Mouse (Mus musculus) neural tube, embryonic 10.5 days (tissue): Measurements from ENCODE around the gene Ctnnd2.
"Not testable (repeated sequence)": the region's sequence is repeated elsewhere in the genome, so short reads cannot be mapped to it uniquely, and the experiment has no call there.

ENCODE experiments used
- DNase-seq: peaks from one replicate; pipeline ENCODE4 v3.0.0-alpha.2; 2017; ENCODE audit warnings: low spot score; ENCODE audit errors: extremely low spot score

The Ctnnd2 gene

DNA sequence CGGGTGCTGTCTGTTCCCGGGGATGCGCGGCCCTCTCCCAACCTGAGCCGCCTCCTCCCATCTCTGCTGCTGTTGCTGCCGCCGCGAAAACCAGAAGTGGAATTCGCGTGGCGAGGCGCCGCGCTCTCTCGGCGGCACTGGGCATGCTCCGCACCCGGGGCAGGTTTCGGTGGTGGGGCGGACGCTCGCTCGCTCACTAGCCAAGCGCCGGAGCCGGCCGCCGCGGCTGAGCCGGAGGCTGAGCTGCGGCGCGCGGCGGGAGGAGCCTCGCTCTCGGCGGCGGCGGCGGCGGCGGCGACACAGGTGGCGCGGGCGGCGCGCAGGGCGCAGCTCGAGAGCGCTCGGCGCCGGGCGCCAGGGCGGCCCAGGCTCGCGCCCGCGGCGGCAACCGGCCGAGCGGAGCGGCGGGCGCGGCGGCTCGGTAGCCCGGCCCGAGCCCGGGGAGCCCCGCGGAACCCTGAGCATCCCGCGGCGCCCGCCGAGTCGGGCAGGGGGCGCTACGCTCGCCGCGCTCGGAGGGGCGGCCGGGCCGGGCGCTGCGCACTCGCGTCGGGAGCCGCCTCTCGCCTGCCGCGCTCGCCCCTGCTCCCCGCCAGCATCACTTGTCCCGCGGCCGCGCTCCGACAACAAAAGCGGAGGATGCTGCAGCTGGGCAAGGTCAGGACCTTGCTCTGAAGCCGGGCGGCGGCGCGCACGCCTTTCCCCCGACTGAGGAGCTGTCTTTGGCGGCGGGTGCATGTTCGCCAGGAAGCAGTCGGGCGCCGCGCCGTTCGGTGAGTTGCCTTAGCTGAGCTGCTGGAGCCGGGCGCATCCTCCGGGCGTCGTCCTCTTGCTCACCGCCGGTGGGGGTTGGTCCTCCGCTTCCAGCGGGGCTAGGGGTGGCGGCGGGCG is at the start of gene Ctnnd2:
TSS of gene Ctnnd2 (plus strand) at position 203 of the 891 bp plus-strand sequence.
- peak; percentile 84 for DNase-seq

DNA sequence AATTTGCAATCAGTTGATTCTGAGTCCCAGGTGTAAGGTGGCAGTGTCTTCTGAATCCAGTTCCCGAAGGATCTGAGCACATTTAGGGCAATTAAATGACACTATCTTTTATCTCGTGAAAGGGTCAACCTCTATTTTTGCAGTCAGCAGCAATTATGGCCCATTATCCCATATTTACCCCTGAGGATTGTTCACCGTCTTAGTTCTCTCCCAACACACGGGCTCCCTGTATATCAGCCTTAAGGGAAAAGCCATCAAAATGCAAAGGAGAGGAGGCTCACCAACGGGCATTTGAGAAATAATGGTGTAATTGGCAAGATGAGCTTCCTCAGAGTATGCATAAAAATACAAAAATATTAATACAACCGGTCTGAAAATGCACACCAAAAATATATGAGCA is 41.7 kb upstream of the Ctnnd2 start:
- no peak for DNase-seq

DNA sequence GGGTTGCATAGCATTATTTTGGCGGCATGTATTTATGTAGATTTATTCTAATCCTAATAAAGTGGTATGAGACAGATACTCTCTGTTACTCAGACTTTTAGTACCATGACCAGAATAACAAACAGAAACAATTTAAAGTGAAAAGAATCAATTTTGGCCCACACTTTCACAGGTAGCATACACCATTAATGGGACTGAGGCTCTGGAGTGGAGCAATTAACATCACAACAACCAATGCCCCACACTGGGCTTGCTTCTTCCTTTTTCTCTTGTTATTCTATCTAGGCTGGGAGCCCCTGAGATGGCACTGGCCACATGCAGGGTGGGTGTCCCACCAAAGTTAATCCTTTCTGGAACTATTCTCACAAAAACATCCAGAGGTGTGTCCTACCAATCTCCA is 32.8 kb upstream of the Ctnnd2 start:
- DNase-seq, result not testable (repeated sequence)

DNA sequence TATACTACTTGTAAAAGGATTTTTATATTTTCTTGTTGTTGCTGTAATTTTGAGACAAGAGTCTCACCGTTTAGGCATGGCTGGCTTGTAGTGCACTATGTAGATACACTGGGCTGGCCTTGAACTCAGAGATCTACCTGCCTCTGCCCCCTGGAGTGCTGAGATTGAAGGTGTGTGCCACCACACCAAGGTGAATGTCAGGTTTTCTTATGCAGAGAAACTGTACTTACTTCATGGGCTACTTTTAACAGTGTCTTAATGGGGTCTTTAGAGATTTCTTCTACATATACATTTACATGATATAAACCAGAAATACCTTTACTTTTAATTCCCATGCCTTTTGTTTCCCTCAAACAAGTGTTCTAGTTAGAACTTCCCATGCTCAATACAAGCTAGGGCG is 27.0 kb upstream of the Ctnnd2 start:
- no peak for DNase-seq

DNA sequence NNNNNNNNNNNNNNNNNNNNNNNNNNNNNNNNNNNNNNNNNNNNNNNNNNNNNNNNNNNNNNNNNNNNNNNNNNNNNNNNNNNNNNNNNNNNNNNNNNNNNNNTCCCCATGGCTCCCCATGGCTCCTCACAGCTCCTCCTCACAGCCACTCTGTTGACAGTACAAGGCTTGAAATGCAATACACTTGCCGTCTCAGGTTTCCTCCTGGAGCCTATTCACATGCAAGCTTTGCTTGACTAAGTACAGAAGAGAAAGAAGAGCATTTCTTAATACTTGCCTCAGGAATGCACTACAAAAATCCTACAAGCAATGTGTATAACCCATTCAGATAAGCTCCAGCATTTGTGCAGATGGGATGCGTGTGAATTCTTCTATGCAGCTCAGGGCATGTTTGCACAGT is 20.2 kb upstream of the Ctnnd2 start:
- no peak for DNase-seq

DNA sequence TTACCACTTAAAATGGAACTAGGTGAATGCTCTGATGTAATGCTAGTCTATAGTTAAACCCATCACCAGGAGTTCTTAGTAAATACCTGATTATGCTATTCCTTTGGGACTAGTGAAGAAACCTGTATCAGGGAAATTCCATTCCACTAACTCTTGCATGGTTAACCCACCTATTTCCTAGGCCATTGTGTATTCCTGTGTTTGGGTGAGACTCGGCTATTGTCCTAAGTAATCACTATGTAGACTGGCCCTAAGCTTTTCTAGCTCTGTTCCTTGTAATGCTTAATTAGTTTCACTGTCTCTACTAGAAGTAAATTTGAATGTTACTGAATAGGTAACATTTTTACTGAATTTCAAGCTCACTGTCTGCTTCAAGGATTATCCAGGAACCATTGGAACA is 14.4 kb upstream of the Ctnnd2 start:
- no peak for DNase-seq

DNA sequence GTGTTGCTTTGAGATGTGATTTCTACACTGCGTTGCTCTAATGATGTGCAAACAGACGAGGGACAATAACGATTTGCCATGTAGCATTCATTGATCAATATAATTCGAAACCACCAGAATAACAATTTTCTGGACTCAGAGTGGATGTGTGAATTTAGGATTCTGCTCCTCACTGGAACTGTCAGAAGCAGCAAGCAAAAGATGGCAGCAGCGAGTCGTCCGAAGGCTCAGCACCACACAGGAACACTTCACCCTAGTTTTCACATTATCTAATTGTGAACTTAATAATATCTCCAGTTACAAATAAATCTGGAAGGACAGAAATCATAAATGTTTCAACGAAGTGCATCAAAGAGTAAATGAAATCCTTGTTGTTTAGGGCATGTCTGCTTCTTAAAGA is 2.4 kb upstream of the Ctnnd2 start:
- no peak for DNase-seq

DNA sequence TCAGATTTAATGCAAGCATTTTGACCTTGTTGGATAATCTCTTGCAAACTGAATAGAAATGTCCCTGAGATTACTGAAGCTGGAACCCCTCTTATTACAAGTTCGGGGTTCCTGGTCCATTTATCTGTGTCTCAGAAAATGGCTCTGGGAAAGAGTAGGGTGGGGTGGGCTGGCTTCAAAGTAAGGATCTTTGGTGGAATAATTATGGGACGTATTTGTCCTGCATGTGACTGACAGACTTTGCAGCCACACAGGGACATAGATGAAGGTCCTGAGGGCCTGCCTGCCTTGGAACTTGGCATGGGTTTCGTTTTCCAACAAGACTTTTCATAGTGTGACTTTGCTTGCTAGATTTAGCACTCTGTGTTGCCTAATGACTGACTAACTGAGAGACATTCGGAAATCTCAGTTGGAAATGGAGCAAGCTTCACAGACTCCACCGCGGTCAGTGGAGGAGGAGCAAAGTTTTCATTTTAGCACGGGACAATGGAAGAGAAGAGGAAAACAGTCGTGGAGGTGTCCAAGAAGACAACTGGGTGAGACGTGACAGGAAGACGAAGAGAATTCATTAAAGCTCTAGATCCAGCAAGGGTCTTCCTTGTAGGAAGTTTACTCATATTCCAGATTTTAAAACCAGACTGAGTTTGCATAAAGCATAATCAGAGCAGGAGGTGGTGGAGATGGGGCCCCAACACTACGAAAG is 749 bp upstream of the Ctnnd2 start:
- DNase-seq, result peak; percentile 20

DNA sequence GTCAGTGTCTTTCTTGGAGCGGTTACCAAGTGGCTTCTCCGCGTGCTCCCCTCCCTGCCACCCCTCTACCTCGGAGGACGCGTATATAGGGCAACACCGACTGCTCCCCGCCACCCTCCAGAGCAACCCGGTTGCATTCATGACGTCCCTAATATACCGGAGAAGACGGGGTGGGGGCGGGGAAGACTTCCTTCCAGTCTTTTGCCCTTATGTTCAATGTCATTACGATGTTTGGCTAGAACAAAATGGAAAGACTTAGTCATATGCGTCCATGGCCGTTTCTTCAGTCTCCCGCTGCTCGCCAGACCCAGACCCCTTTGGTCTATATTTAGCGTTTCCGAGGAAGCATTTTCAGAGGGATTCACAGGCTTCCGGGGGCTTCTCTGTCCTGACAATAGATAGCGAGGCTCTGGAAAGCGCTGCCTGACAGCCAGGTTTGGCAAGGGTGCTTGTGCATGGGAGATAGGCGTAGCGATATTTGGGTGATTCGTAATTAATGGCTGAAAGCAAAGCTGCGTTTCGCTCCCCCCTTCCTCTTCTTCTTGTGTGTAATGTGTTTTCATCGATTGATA is 1.1 kb downstream of the Ctnnd2 start:
- peak; percentile 49 for DNase-seq

DNA sequence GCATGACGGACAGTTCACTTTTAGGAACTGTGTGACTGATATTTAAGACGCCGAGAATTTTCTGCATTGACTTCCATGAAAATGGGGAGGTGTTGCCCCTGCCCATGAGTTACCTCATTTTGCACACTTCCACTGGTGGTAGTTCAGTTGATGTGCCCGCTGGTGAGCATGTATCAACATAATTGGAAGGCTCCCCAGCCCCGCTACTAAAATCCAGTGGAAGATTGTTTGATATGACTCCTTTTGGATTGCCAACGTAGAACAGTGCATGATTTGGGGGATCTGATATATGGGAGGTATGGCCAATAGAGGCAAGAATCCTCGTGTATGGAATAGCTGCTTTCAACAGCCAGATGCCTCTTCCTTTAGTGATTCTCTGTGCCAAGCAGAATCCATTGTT is 1.9 kb downstream of the Ctnnd2 start:
- DNase-seq, result no peak

DNA sequence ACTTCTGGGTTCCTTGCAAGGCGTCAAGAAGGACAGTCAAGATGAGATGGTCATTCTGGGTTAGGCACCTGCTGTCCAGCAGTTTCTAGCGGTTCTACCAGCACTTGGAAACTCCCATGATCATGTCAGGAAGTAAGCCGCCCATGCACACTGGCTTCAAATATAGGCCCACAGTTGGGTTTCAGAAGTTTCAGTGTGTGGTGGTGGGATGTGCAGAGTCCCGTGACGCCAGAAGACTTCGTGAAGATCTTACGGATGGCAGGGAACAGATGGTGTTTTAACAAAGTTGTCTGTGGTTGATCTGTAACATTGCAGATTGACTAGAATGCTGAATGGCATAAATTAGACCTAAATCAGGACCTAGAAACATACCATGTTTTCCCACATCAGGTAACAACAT is 11.6 kb downstream of the Ctnnd2 start:
- DNase-seq, result no peak

DNA sequence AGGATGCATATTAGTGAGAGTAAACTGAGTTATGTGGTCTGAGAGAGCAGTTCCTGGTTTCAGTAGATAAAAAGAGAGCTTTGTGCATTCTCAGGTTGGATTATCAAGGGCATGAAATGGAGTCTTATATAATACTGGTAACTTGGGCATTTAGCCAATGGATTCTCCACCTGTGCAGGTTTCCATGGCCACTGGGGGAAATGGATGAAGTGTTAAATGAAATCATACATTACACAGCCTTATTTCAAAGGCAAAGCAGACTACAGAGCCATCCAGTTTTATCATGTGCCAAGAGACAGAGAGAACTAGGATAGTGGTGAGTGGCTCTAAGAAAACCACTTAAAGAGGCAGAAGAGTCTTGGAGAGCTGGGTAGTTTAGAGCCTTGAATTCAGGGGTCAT is 18.5 kb downstream of the Ctnnd2 start:
- no peak for DNase-seq

DNA sequence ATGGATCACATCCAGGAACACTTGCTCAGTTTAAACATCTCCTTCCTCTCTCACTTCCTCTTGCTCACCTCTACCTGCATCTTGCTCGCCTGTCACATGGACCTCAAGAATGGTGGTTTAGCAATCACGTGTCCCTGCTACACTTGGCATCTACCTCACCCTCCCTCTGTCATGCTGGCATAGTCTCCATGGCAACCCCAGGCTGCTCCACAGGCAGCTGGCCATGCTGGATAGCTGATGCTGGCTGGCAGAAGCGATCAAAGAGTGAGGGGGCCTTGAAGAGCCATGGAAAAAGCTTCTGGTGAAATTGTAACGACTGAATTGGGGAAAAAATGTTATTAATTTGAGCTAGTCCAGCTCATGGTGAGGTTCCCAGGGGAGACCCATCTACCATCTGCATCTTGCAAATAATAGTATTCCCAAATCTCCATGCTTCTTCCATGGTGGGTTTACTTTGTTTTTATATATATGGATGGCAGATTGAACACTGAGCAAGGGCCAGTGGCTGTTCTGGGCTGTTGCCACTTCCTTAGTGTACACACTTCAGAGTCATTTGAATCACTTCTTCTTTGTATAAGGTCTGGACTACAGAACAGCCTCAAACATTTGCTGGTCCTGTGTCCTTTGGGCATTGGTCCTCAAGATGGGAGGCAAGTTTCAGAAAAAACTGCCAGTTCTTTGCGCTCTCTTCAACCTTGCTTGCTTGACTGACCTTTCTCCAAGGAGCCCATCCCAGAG is 19.7 kb downstream of the Ctnnd2 start:
- DNase-seq, result no peak

DNA sequence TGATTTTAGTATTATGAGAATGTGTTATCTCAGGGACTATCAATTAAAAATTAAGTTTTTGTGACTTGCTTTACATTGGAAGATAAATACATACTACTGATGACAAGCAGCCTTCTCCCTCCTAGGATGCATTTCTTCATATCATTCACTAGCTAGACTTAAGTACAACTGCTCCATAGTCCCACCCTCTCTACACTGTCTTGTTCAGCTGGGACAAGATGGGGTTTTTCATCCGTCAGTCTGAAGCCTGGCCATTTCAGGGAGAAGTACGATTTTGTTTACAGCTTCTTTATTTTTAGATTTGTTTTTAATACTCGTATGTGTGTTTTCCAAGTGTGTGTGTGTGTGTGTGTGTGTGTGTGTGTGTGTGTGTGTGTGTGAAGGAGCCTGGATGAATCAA is 26.0 kb downstream of the Ctnnd2 start:
- no peak for DNase-seq

DNA sequence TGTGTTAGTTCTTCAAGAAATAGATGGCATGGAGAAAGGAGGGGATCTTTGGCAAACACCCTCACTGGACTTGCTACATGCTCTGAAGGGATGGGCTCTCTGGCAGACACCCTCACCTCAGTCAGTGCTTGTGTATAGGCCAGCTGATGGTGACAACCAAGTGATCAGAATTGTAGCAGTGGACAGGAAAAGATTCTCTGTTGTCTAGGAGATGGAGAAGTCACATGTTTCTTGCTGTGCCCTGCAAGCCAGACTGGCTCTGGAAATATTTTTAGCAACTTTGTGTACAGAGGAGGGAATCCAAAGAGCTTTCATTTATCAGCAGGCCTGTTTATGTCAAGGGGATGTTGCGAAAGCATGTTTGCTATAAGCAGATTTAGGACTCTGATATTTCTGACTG is 27.4 kb downstream of the Ctnnd2 start:
- no peak for DNase-seq

DNA sequence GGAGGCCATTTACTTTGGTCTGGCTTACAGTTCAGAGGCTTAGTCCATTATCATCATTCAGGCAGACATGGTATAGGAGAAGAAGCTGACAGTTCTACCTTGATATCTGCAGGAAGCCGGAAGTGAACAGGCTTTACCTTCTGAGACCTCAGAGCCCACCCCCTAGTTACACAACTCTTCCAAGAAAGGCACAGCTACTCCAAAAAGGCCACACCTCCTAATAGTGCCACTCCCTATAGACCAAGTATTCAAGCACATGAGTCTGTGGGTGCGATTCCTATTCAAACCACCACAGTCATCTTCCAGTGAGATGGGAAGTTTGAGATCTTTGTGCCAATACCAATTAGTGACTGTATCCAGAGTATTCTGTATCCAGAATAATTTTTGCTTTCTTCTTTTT is 28.8 kb downstream of the Ctnnd2 start:
- no peak for DNase-seq

DNA sequence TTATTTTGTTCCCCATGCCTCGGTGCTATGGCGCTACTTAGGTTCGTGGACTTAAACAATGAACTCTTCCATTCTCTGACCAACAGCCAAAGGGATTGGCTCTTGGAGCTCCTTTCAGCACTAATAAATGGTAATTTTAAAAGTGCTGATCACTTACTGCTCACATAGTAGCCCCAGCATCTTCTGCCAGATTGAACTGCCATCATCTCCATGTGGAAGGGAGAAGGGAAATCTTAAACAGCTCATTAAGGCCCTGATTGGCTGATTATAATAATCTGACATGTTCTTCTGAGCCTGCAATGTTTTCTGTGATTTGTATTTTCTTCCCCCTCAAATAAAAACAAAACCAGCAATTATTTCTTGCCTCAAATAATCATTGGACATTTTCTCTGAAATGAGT is 29.2 kb downstream of the Ctnnd2 start:
- no peak for DNase-seq

DNA sequence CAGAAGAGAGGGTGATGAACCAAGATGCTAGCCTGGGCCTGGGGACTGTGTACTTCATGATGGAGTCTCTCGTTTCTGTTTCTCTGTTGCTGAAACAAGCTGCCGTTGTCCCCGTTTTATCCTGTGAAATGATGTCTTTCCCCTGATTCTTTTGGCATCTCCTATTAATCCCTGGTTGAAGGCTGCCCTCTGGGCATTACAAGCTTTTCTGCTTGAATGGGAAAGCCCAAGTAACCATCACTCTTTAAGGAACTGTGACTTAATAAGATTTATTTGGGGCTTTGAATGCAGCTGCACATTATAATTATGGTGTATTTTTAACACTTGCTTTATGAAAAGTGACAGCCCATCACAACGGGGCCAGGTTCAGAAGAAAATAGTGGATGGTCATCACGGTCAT is 40.4 kb downstream of the Ctnnd2 start:
- DNase-seq, result no peak

DNA sequence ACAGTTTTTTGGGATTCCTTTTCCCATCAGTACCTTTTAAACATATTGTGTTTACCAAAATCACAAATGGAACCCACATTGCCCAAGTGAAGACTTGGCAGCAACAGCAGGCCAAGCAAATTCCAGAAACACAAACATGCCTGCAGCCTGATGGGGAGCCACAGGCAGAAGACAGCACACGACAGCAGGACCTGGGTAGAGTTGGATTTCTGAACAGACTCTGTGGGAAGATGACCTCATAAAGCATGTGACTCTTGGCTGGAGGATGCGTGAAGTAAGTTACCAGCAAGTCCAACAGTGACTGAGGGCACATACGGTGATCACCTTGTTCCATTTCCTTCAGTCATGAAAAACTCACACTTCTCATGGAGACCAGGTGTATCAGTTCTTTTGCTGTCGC is 43.5 kb downstream of the Ctnnd2 start:
- DNase-seq, result no peak

DNA sequence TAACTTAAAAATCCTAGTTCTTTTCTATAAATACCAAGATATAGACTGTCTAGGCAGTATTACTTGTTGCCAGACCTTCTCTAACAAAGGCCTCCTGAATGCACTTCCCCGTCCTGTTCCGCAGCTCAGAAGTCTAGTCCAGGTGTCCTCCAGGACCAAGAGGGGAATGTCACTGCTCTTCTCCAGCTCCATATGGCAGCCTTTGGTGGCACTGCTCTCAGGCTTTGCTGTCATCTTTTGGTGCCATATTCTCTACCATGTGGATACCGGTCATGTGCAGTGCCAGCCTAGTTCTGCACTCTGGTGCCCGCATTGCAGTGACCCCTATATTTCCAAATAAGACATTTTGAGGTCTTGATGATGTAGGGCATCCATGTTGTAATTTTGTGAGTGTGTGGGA is 56.7 kb downstream of the Ctnnd2 start:
- no peak for DNase-seq

DNA sequence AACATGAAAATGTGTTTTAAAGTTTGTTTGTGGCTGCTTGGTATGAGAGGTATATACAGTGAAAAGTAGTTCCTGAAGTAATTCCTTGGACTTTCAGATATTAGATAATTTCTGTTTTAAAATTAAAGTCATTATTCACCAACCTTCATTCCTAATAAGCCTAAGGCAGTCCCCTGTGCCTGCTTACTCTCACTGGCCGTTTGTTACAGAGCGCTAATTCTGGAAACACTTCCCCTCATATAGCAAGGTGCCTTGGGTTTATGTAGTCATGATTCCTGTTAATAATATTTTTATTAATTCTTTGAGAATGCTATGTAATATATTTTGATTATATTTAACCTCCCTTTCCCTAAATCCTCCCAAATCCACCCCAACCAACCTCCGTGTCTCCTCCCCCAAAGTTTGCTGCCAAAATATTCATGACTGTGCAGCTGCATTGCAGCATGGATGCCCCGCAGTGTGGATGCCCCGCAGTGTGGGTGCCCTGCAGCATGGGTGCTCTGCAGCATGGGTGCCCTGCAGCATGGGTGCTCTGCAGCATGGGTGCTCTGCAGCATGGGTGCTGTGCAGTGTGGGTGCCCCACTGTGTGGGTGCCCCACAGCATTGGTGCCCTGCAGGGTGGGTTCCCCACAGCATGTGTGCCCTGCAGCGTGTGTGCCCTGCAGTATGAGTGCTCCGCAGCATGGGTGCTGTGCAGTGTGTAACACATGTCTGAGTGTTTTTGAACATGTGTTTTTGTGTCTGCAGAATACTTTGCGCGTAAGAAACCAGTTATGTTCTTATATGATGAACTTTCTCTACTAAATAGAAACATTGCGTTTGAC is 63.0 kb downstream of the Ctnnd2 start:
- no peak for DNase-seq
